Mouse (Mus musculus) midbrain, embryonic 12.5 days (tissue): ENCODE results near the gene Peli2. TPM values are rescaled to one million over a fixed set of nuclear protein-coding genes. Genes with fewer than 3 reads are reported as not detected.

Experiments used
- ATAC-seq: fragments of 200-750 bp; cut with Nextera tagmentation; 2 replicates; pipeline ENCODE4 v1.8.0; 2017; ENCODE audit warnings: low read depth, moderate TSS enrichment, moderate library complexity; ENCODE audit not compliant: low FRiP score
- H3K27ac ChIP-seq: fragments of 300-500 bp; sonication (generic); replicated peaks from 2 replicates; pipeline ENCODE4 v1.5.1; 2016; ENCODE audit warnings: mild to moderate bottlenecking
- H3K27me3 ChIP-seq: fragments of 300-500 bp; sonication (generic); 2 replicates; pipeline ENCODE4 v1.6.1; 2016; ENCODE audit warnings: mild to moderate bottlenecking
- H3K36me3 ChIP-seq: fragments of 300-500 bp; sonication (generic); 2 replicates; pipeline ENCODE4 v1.6.1; 2016
- H3K4me1 ChIP-seq: fragments of 300-500 bp; sonication (generic); 2 replicates; pipeline ENCODE4 v1.6.1; 2016
- H3K4me2 ChIP-seq: fragments of 300-500 bp; sonication (generic); replicated peaks from 2 replicates; pipeline ENCODE4 v1.6.1; 2016; ENCODE audit warnings: mild to moderate bottlenecking, moderate library complexity
- H3K4me3 ChIP-seq: fragments of 300-500 bp; sonication (generic); 2 replicates; pipeline ENCODE4 v1.5.1; 2016; ENCODE audit warnings: mild to moderate bottlenecking
- H3K9ac ChIP-seq: fragments of 300-500 bp; sonication (generic); replicated peaks from 2 replicates; pipeline ENCODE4 v1.6.1; 2016; ENCODE audit warnings: mild to moderate bottlenecking, moderate library complexity
- H3K9me3 ChIP-seq: fragments of 300-500 bp; sonication (generic); 2 replicates; pipeline ENCODE4 v1.6.1; 2016; ENCODE audit warnings: mild to moderate bottlenecking
- WGBS: fragments of 180-500 bp; shearing (Covaris S2); methylation state at CpG from one replicate; pipeline ENCODE4 v1.1.7; 2016; 5-methylcytosine and 5-hydroxymethylcytosine counted together
- polyA plus RNA-seq: library from polyadenylated mRNA; unstranded; fragments of >200 nt; fragmentation: Nextera tagmentation; extraction: Ambion mirVana; gene quantifications from 2 replicates; pipeline ENCODE4 v1.2.1, GENCODE M21; 2016

The Peli2 gene
- polyA plus RNA-seq, 1 experiment from 2014 or later = 15.9 TPM

- Histone ChIP-seq H3K9me3 (no peaks in the 10 kb centered on the region), H3K9ac (no peak overlapping the region), H3K36me3 (no peaks in the 10 kb centered on the region), H3K4me3 (no peak overlapping the region), H3K27ac (no peak overlapping the region), H3K27me3 (no peaks in the 10 kb centered on the region), H3K4me1 (peaks cover 43% of the 10 kb centered on the region), H3K4me2 (no peak overlapping the region)
- ATAC-seq = no peak
- 92% methylated on average over 3 of the region's 3 CpGs for WGBS
Measured at GRCm38 (mm10) chr14:48139409-48139808, 18.8 kb downstream of the Peli2 start.

DNA sequence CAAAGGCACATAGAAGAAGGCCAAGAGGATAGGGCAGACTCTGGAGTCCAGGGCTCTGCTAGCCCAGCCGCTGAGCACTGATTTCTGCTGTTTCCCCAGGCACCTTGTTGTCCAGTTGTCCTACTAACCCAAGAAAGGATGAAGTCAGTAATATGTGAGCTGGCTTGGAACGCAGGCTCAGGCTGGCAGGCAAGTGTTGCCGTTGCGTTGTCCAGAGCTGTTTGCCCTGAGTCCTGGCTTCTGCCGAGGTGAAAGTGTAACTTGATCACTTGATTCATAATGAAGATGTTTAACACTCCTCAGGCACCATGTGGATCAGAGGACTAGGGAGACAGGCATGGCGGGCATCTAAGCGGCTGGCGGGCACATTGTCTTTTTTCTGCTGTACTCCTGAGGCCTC lies 21.1 kb downstream of the Peli2 start:
- Histone ChIP-seq H3K4me2 (no peak overlapping the region), H3K9ac (no peak overlapping the region), H3K9me3 (no peaks in the 10 kb centered on the region), H3K4me1 (peaks cover 25% of the 10 kb centered on the region), H3K27ac (no peak overlapping the region), H3K4me3 (no peak overlapping the region), H3K36me3 (no peaks in the 10 kb centered on the region), H3K27me3 (no peaks in the 10 kb centered on the region)
- ATAC-seq = no peak
- 73% methylated on average over 8 of the region's 8 CpGs for WGBS

DNA sequence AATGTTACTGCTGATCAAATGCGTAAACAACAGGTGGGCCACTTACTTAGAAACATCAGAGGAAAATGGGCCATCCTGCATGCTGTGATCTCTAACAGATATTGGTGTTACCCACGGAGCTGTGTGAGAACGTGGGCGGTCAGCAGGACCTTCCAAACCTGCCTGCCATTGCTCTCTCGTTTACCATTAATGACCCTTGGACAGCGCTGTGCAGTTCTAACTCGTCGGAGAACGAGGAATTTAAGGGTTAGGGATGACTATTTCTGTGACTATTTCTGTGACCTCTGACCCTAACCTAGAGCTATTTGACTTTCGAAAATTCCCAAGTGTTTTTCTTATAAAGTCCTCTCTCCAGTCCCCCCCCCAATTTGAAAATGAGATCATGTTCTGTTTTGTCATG lies 22.1 kb downstream of the Peli2 start:
- WGBS = 67% methylated on average over 10 of the region's 10 CpGs
- Histone ChIP-seq H3K4me3 (no peak overlapping the region), H3K4me2 (no peak overlapping the region), H3K9me3 (no peaks in the 10 kb centered on the region), H3K36me3 (no peaks in the 10 kb centered on the region), H3K27me3 (no peaks in the 10 kb centered on the region), H3K4me1 (peaks cover 15% of the 10 kb centered on the region), H3K9ac (no peak overlapping the region), H3K27ac (no peak overlapping the region)
- no peak for ATAC-seq

DNA sequence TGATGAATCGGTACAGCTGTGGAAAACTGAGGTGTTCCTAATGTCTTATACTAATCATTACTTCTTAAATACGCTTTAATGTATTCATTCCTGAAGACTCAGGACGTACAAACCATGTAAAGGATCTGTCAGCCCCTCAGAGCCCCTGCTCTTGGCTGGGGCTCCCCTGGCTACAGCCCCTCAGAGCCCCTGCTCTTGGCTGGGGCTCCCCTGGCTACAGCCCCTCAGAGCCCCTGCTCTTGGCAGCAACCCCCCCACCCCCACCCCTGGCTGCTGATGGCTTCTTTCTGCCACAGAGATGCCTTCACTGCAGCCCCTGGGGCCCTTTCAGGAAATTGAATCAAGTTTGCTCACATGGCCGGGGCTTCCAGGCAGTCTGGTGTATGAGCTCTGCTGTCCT lies 22.5 kb downstream of the Peli2 start:
- Histone ChIP-seq H3K4me2 (no peak overlapping the region), H3K9ac (no peak overlapping the region), H3K4me1 (peaks cover 14% of the 10 kb centered on the region), H3K36me3 (no peaks in the 10 kb centered on the region), H3K27me3 (no peaks in the 10 kb centered on the region), H3K27ac (no peak overlapping the region), H3K9me3 (no peaks in the 10 kb centered on the region), H3K4me3 (no peak overlapping the region)
- 40% methylated on average over 4 of the region's 4 CpGs for WGBS
- ATAC-seq = no peak

- Histone ChIP-seq H3K4me3 (no peak overlapping the region), H3K36me3 (no peaks in the 10 kb centered on the region), H3K9me3 (no peaks in the 10 kb centered on the region), H3K4me2 (no peak overlapping the region), H3K27ac (no peak overlapping the region), H3K9ac (no peak overlapping the region), H3K27me3 (no peaks in the 10 kb centered on the region), H3K4me1 (peaks cover 14% of the 10 kb centered on the region)
- no peak for ATAC-seq
- 94% methylated on average over 17 of the region's 17 CpGs for WGBS
Measured at GRCm38 (mm10) chr14:48144330-48144729, 23.7 kb downstream of the Peli2 start.

GRCm38 (mm10) chr14:48147688-48148087 lies 27.1 kb downstream of the Peli2 start:
- no peak for ATAC-seq
- no peak overlapping the region for H3K9ac ChIP-seq
- H3K4me3 ChIP-seq = no peak overlapping the region
- no peak overlapping the region for H3K4me2 ChIP-seq
- H3K27ac ChIP-seq = no peak overlapping the region
- H3K9me3 ChIP-seq = no peaks in the 10 kb centered on the region
- 80% methylated on average over 6 of the region's 6 CpGs for WGBS
- H3K27me3 ChIP-seq = no peaks in the 10 kb centered on the region
- H3K4me1 ChIP-seq = peaks cover 12% of the 10 kb centered on the region
- no peaks in the 10 kb centered on the region for H3K36me3 ChIP-seq

GRCm38 (mm10) chr14:48148615-48149014 lies 28.0 kb downstream of the Peli2 start:
- H3K4me2 ChIP-seq = no peak overlapping the region
- WGBS = 93% methylated on average over 6 of the region's 6 CpGs
- no peaks in the 10 kb centered on the region for H3K9me3 ChIP-seq
- H3K27me3 ChIP-seq = no peaks in the 10 kb centered on the region
- H3K4me1 ChIP-seq = peaks cover 3% of the 10 kb centered on the region; the same call in 1 of the 2 replicates
- no peaks in the 10 kb centered on the region for H3K36me3 ChIP-seq
- no peak for ATAC-seq
- H3K4me3 ChIP-seq = no peak overlapping the region
- H3K27ac ChIP-seq = no peak overlapping the region
- no peak overlapping the region for H3K9ac ChIP-seq

GRCm38 (mm10) chr14:48149351-48149750 lies 28.7 kb downstream of the Peli2 start:
- Histone ChIP-seq H3K4me3 (no peak overlapping the region), H3K4me1 (no peaks in the 10 kb centered on the region), H3K9me3 (no peaks in the 10 kb centered on the region), H3K27me3 (no peaks in the 10 kb centered on the region), H3K4me2 (no peak overlapping the region), H3K27ac (no peak overlapping the region), H3K36me3 (no peaks in the 10 kb centered on the region), H3K9ac (no peak overlapping the region)
- 94% methylated on average over 9 of the region's 9 CpGs for WGBS
- ATAC-seq = no peak

GRCm38 (mm10) chr14:48150903-48151302 lies 30.3 kb downstream of the Peli2 start:
- 94% methylated on average over 1 of the region's 1 CpGs for WGBS
- H3K4me2 ChIP-seq = no peak overlapping the region
- no peak for ATAC-seq
- H3K27ac ChIP-seq = no peak overlapping the region
- no peak overlapping the region for H3K4me3 ChIP-seq
- H3K36me3 ChIP-seq = no peaks in the 10 kb centered on the region
- no peak overlapping the region for H3K9ac ChIP-seq
- H3K27me3 ChIP-seq = no peaks in the 10 kb centered on the region
- H3K9me3 ChIP-seq = no peaks in the 10 kb centered on the region
- H3K4me1 ChIP-seq = no peaks in the 10 kb centered on the region

- no peak for ATAC-seq
- Histone ChIP-seq H3K4me3 (no peak overlapping the region), H3K36me3 (no peaks in the 10 kb centered on the region), H3K4me1 (no peaks in the 10 kb centered on the region), H3K9ac (no peak overlapping the region), H3K4me2 (no peak overlapping the region), H3K9me3 (no peaks in the 10 kb centered on the region), H3K27me3 (no peaks in the 10 kb centered on the region), H3K27ac (no peak overlapping the region)
- WGBS = 89% methylated on average over 2 of the region's 2 CpGs
Measured at GRCm38 (mm10) chr14:48151554-48151953, 30.9 kb downstream of the Peli2 start.

GRCm38 (mm10) chr14:48153064-48153463 lies 32.4 kb downstream of the Peli2 start:
- Histone ChIP-seq H3K9ac (no peak overlapping the region), H3K36me3 (no peaks in the 10 kb centered on the region), H3K4me3 (no peak overlapping the region), H3K4me2 (no peak overlapping the region), H3K4me1 (no peaks in the 10 kb centered on the region), H3K9me3 (no peaks in the 10 kb centered on the region), H3K27ac (no peak overlapping the region), H3K27me3 (no peaks in the 10 kb centered on the region)
- 75% methylated on average over 2 of the region's 2 CpGs for WGBS
- no peak for ATAC-seq

DNA sequence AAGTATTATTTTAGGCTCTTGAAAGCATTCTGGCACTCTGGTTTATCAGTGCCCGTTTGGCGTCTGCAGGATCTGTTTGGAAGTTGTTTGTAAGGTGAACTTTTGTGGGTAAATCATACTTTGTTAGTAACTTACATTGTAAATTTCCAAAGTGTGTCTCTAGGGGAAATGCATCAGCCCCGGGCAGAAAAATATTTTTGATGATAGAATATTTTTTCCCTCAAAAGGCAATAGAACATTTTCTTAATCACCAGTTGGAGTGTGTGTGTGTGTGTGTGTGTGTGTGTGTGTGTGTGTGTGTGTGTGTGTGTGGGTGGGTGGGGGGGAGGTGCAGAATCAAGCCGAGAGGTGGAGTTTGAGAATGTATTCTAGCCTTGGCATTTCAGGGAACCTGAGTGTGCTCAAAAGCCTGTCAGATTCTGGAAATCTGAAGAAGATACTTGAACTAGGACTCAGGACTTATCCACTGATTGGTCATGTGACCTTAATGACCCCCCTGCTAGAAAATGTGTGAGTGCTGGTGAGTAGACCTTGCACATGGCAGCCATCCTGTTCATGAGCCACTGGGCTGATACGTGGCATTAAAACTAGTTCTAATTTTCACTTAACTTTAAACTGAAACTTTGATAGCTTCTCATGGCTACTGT lies 33.4 kb downstream of the Peli2 start:
- no peak for ATAC-seq
- H3K4me3 ChIP-seq = no peak overlapping the region
- no peaks in the 10 kb centered on the region for H3K36me3 ChIP-seq
- H3K4me1 ChIP-seq = no peaks in the 10 kb centered on the region
- H3K9me3 ChIP-seq = no peaks in the 10 kb centered on the region
- WGBS = 88% methylated on average over 5 of the region's 5 CpGs
- no peak overlapping the region for H3K9ac ChIP-seq
- H3K27ac ChIP-seq = no peak overlapping the region
- no peak overlapping the region for H3K4me2 ChIP-seq
- no peaks in the 10 kb centered on the region for H3K27me3 ChIP-seq

GRCm38 (mm10) chr14:48154641-48155040 lies 34.0 kb downstream of the Peli2 start:
- H3K9ac ChIP-seq = no peak overlapping the region
- no peak overlapping the region for H3K27ac ChIP-seq
- no peak overlapping the region for H3K4me3 ChIP-seq
- H3K36me3 ChIP-seq = no peaks in the 10 kb centered on the region
- H3K27me3 ChIP-seq = no peaks in the 10 kb centered on the region
- H3K4me1 ChIP-seq = no peaks in the 10 kb centered on the region
- no peak for ATAC-seq
- 81% methylated on average over 8 of the region's 8 CpGs for WGBS
- no peaks in the 10 kb centered on the region for H3K9me3 ChIP-seq
- no peak overlapping the region for H3K4me2 ChIP-seq
